17 mouse cellular contexts compared by ENCODE assay signal in genomic region chr4:24429092-24429928, GRCm38 (mm10).
DNase-seq lines count a peak whose midpoint lies in the region; ATAC-seq lines count a peak whose summit lies in the region.
"Had no signal": no experiment of that assay in that cellular context is flagged by ENCODE, and none has a peak within 500 bp of the region (broad histone marks: within the 10 kb centered on the region; RNA-seq: fewer than 3 reads in every experiment).

No protein-coding gene starts in this region.

- H3K4me3 ChIP-seq in embryonic facial prominence, embryonic 14.5 days (ENCODE audit: low read depth, low read length), result no peak overlapping the region
- H3K4me3 ChIP-seq in hindbrain, embryonic 13.5 days, result peak overlapping the region; percentile 29
- H3K4me3 ChIP-seq in midbrain, embryonic 16.5 days (ENCODE audit: low read depth, low read length), result peak overlapping the region; percentile 32
- H3K4me3 ChIP-seq: embryonic facial prominence, embryonic 15.5 days; heart, embryonic 15.5 days; intestine, embryonic 15.5 days; myocyte had no signal

- H3K27me3 ChIP-seq in embryonic facial prominence, embryonic 14.5 days (replicated peaks; ENCODE audit: control insufficient read depth, insufficient read depth, low read length), result no peaks in the 10 kb centered on the region
- H3K27me3 ChIP-seq in hindbrain, embryonic 13.5 days, result no peaks in the 10 kb centered on the region
- H3K27me3 ChIP-seq in midbrain, embryonic 16.5 days (ENCODE audit: control insufficient read depth, insufficient read depth, low read depth, low read length), result no peaks in the 10 kb centered on the region
- H3K27me3 ChIP-seq: embryonic facial prominence, embryonic 15.5 days; heart, embryonic 15.5 days; intestine, embryonic 15.5 days had no signal

- no peak overlapping the region for H3K9ac ChIP-seq in embryonic facial prominence, embryonic 14.5 days (ENCODE audit: low read depth, low read length)
- H3K9ac ChIP-seq in hindbrain, embryonic 13.5 days, result no peak overlapping the region; the same call in 1 of the 2 replicates
- peak overlapping the region; percentile 0; the same call in 1 of the 2 replicates for H3K9ac ChIP-seq in midbrain, embryonic 16.5 days (ENCODE audit: low read depth, low read length)
- H3K9ac ChIP-seq: embryonic facial prominence, embryonic 15.5 days; heart, embryonic 15.5 days; intestine, embryonic 15.5 days; liver, embryonic 14.5 days had no signal

- H3K4me2 ChIP-seq in embryonic facial prominence, embryonic 14.5 days (ENCODE audit: low read depth, low read length), result no peak overlapping the region
- H3K4me2 ChIP-seq in hindbrain, embryonic 13.5 days, result peak overlapping the region; percentile 50
- peak overlapping the region; percentile 51 for H3K4me2 ChIP-seq in midbrain, embryonic 16.5 days (ENCODE audit: low read length)
- H3K4me2 ChIP-seq: embryonic facial prominence, embryonic 15.5 days; heart, embryonic 15.5 days; intestine, embryonic 15.5 days had no signal

- no peaks in the 10 kb centered on the region for H3K4me1 ChIP-seq in embryonic facial prominence, embryonic 14.5 days (ENCODE audit: control insufficient read depth, insufficient read depth, low read length)
- H3K4me1 ChIP-seq in hindbrain, embryonic 13.5 days (replicated peaks), result peaks cover 14% of the 10 kb centered on the region
- H3K4me1 ChIP-seq in midbrain, embryonic 16.5 days (ENCODE audit: control insufficient read depth, insufficient read depth, low read length), result peaks cover 13% of the 10 kb centered on the region
- H3K4me1 ChIP-seq: embryonic facial prominence, embryonic 15.5 days; heart, embryonic 15.5 days; intestine, embryonic 15.5 days had no signal

- H3K27ac ChIP-seq in embryonic facial prominence, embryonic 14.5 days (replicated peaks; ENCODE audit: low read depth, low read length), result no peak overlapping the region
- no peak overlapping the region for H3K27ac ChIP-seq in hindbrain, embryonic 13.5 days
- no peak overlapping the region for H3K27ac ChIP-seq in midbrain, embryonic 16.5 days (ENCODE audit: low read length)
- H3K27ac ChIP-seq: embryonic facial prominence, embryonic 15.5 days; heart, embryonic 15.5 days; intestine, embryonic 15.5 days; liver, embryonic 14.5 days had no signal

- ATAC-seq in embryonic facial prominence, embryonic 14.5 days (ENCODE audit: low read depth), result no peak
- peak; percentile 93 for ATAC-seq in hindbrain, embryonic 13.5 days (ENCODE audit: low FRiP score)
- ATAC-seq in midbrain, embryonic 16.5 days, result peak; percentile 85
- ATAC-seq: intestine, embryonic 15.5 days; Patski had no signal

- DNase-seq in brain, adult 2 months (ENCODE audit: low read depth, low spot score), result peak; percentile 6
- peak; percentile 25 for DNase-seq in embryonic facial prominence, embryonic 14.5 days (ENCODE audit: low spot score)
- no peak for DNase-seq in urinary bladder, postnatal 14 days (ENCODE audit: low spot score)
- DNase-seq in kidney, postnatal 14 days, result no peak
- no peak for DNase-seq in spleen, postnatal 36 days (ENCODE audit: low spot score in 2 of 2)
- DNase-seq: adrenal gland, adult 8-10 months; gastrocnemius, postnatal 10 days; lung, postnatal 36 days; thymus, postnatal 36 days had no signal

- H3K36me3 ChIP-seq in embryonic facial prominence, embryonic 14.5 days (ENCODE audit: control insufficient read depth, insufficient read depth, low read length), result no peaks in the 10 kb centered on the region
- H3K36me3 ChIP-seq in hindbrain, embryonic 13.5 days, result 0 out of 2 replicates have a peak, but pooled peaks cover 2% of the 10 kb centered on the region
- no peaks in the 10 kb centered on the region for H3K36me3 ChIP-seq in midbrain, embryonic 16.5 days (ENCODE audit: control insufficient read depth, insufficient read depth, low read length)
- H3K36me3 ChIP-seq: embryonic facial prominence, embryonic 15.5 days; heart, embryonic 15.5 days; intestine, embryonic 15.5 days had no signal

- 60% methylated on average over 8 of the region's 8 CpGs for WGBS in embryonic facial prominence, embryonic 14.5 days
- 16% methylated on average over 8 of the region's 8 CpGs for WGBS in hindbrain, embryonic 13.5 days
- WGBS in midbrain, embryonic 16.5 days, result 9% methylated on average over 8 of the region's 8 CpGs

- H3K9me3 ChIP-seq in embryonic facial prominence, embryonic 14.5 days (ENCODE audit: control insufficient read depth, low read length), result no peaks in the 10 kb centered on the region
- H3K9me3 ChIP-seq in hindbrain, embryonic 13.5 days, result no peaks in the 10 kb centered on the region
- H3K9me3 ChIP-seq in midbrain, embryonic 16.5 days (replicated peaks; ENCODE audit: control insufficient read depth, low read length, poor library complexity, severe bottlenecking), result no peaks in the 10 kb centered on the region
- H3K9me3 ChIP-seq: embryonic facial prominence, embryonic 15.5 days; heart, embryonic 15.5 days; intestine, embryonic 15.5 days had no signal

Comparison
In these comparisons a context has a peak if more than half of its experiments do, and no peak if none do; other contexts are left out.
1. DNase-seq: peak in brain, adult 2 months (single experiment) and embryonic facial prominence, embryonic 14.5 days (single experiment); none in urinary bladder, postnatal 14 days (single experiment), kidney, postnatal 14 days (single experiment) and spleen, postnatal 36 days (0 of 2).